Mouse (Mus musculus) midbrain, postnatal 0 days (tissue): ENCODE results near the gene Gm4981. TPM values are rescaled to one million over a fixed set of nuclear protein-coding genes. Genes with fewer than 3 reads are reported as not detected.
"Not testable (repeated sequence)": the region's sequence is repeated elsewhere in the genome, so short reads cannot be mapped to it uniquely, and the experiment has no call there.

Source experiments
- ATAC-seq: fragments of 200-750 bp; cut with Nextera tagmentation; 2 replicates; pipeline ENCODE4 v1.8.0; 2017; ENCODE audit warnings: moderate number of reproducible peaks, mild to moderate bottlenecking, moderate TSS enrichment, moderate library complexity; ENCODE audit not compliant: low FRiP score
- DNase-seq: peaks from one replicate; pipeline ENCODE4 v3.0.0-alpha.2; 2015; ENCODE audit warnings: low spot score
- H3K27ac ChIP-seq: fragments of 300-500 bp; sonication (generic); 2 replicates; pipeline ENCODE4 v1.5.1; 2014; ENCODE audit warnings: low read depth, mild to moderate bottlenecking, low read length, mixed read lengths
- H3K27me3 ChIP-seq: fragments of 300-500 bp; sonication (generic); 2 replicates; pipeline ENCODE4 v1.6.1; 2014; ENCODE audit warnings: low read length, control low read depth, mixed read lengths; ENCODE audit not compliant: insufficient read depth
- H3K36me3 ChIP-seq: fragments of 300-500 bp; sonication (generic); 2 replicates; pipeline ENCODE4 v1.6.1; 2014; ENCODE audit warnings: low read length, control low read depth, mixed read lengths; ENCODE audit not compliant: insufficient read depth
- H3K4me1 ChIP-seq: fragments of 300-500 bp; sonication (generic); 2 replicates; pipeline ENCODE4 v1.6.1; 2014; ENCODE audit warnings: mild to moderate bottlenecking, control low read depth, antibody characterized with exemption, low read length, mixed read lengths; ENCODE audit not compliant: insufficient read depth
- H3K4me2 ChIP-seq: fragments of 300-500 bp; sonication (generic); 2 replicates; pipeline ENCODE4 v1.6.1; 2014; ENCODE audit warnings: low read depth, mild to moderate bottlenecking, low read length, mixed read lengths; ENCODE audit not compliant: poor library complexity, severe bottlenecking
- H3K4me3 ChIP-seq: fragments of 300-500 bp; sonication (generic); 2 replicates; pipeline ENCODE4 v1.5.1; 2014; ENCODE audit warnings: low read depth, mild to moderate bottlenecking, low read length, moderate library complexity
- H3K9ac ChIP-seq: fragments of 300-500 bp; sonication (generic); replicated peaks from 2 replicates; pipeline ENCODE4 v1.6.1; 2014; ENCODE audit warnings: mild to moderate bottlenecking, low read length, moderate library complexity, mixed read lengths; ENCODE audit not compliant: poor library complexity, severe bottlenecking
- H3K9me3 ChIP-seq: fragments of 300-500 bp; sonication (generic); 2 replicates; pipeline ENCODE4 v1.6.1; 2016; ENCODE audit warnings: low read length, control low read depth
- WGBS: fragments of 180-500 bp; shearing (Covaris S2); extraction: QIAGEN DNeasy Blood & Tissue Kit; methylation state at CpG from one replicate; pipeline ENCODE4 v1.1.7; 2014; 5-methylcytosine and 5-hydroxymethylcytosine counted together
- polyA plus RNA-seq: library from polyadenylated mRNA; unstranded; fragments of >200 nt; fragmentation: Nextera tagmentation; extraction: Ambion mirVana; gene quantifications from 2 replicates; pipeline ENCODE4 v1.2.1, GENCODE M21; 2015
- total RNA-seq: library from RNA; depleted of rRNA; stranded (reverse); fragments of >200 nt; gene quantifications from 2 replicates; pipeline ENCODE4 v1.2.3, GENCODE M21; 2014

The Gm4981 gene
- total and polyA plus RNA-seq, 2 experiments from 2014 or later = 0.22 TPM; not detected in 1

- not testable (repeated sequence) for ATAC-seq, DNase-seq, H3K36me3 ChIP-seq, H3K4me2 ChIP-seq, H3K27me3 ChIP-seq, H3K4me3 ChIP-seq, H3K4me1 ChIP-seq, H3K9ac ChIP-seq, H3K27ac ChIP-seq
- WGBS = 56% methylated on average over 3 of the region's 3 CpGs
- H3K9me3 ChIP-seq = peaks cover 15% of the 10 kb centered on the region
These were observed 6.5 kb downstream of the Gm4981 start for GRCm38 (mm10) chr10:58230021-58230420.

- ATAC-seq, H3K9ac ChIP-seq, H3K27ac ChIP-seq, H3K4me2 ChIP-seq, H3K4me3 ChIP-seq, H3K27me3 ChIP-seq, DNase-seq, H3K36me3 ChIP-seq, H3K4me1 ChIP-seq: not testable (repeated sequence)
- WGBS = 87% methylated on average over 2 of the region's 6 CpGs
- H3K9me3 ChIP-seq = peaks cover 15% of the 10 kb centered on the region
These were observed 8.7 kb downstream of the Gm4981 start for GRCm38 (mm10) chr10:58227798-58228197.

GRCm38 (mm10) chr10:58226357-58226756 is 10.1 kb downstream of the Gm4981 start:
- not testable (repeated sequence) for H3K4me1 ChIP-seq, H3K4me3 ChIP-seq, H3K9me3 ChIP-seq, ATAC-seq, H3K4me2 ChIP-seq, H3K36me3 ChIP-seq, H3K27ac ChIP-seq, H3K27me3 ChIP-seq, H3K9ac ChIP-seq
- peak; percentile 28 for DNase-seq
- 81% methylated on average over 4 of the region's 4 CpGs for WGBS

GRCm38 (mm10) chr10:58224827-58225785 is 11.4 kb downstream of the Gm4981 start, which contains the start of gene AW822073:
TSS of gene AW822073 (minus strand) at chr10:58224930.
- not testable (repeated sequence) for H3K4me3 ChIP-seq, H3K27me3 ChIP-seq, H3K27ac ChIP-seq, H3K4me1 ChIP-seq, H3K4me2 ChIP-seq, DNase-seq, H3K9ac ChIP-seq, ATAC-seq, H3K36me3 ChIP-seq, H3K9me3 ChIP-seq
- WGBS = 87% methylated on average over 16 of the region's 18 CpGs

- not testable (repeated sequence) for DNase-seq, H3K9ac ChIP-seq, H3K4me3 ChIP-seq, H3K27me3 ChIP-seq, H3K36me3 ChIP-seq, H3K9me3 ChIP-seq, H3K4me1 ChIP-seq, H3K4me2 ChIP-seq, H3K27ac ChIP-seq, ATAC-seq
- WGBS = 82% methylated on average over 27 of the region's 31 CpGs
These were observed 12.3 kb downstream of the Gm4981 start for GRCm38 (mm10) chr10:58223972-58224805.

GRCm38 (mm10) chr10:58223161-58223560 is 13.3 kb downstream of the Gm4981 start:
- H3K4me3 ChIP-seq, H3K27ac ChIP-seq, ATAC-seq, H3K4me2 ChIP-seq, DNase-seq, H3K27me3 ChIP-seq, H3K36me3 ChIP-seq, H3K9me3 ChIP-seq, H3K9ac ChIP-seq, H3K4me1 ChIP-seq: not testable (repeated sequence)
- 77% methylated on average over 3 of the region's 6 CpGs for WGBS

- ATAC-seq, H3K4me3 ChIP-seq, H3K27me3 ChIP-seq, H3K36me3 ChIP-seq, H3K4me1 ChIP-seq, H3K9ac ChIP-seq, H3K4me2 ChIP-seq, H3K27ac ChIP-seq, DNase-seq, H3K9me3 ChIP-seq: not testable (repeated sequence)
- 80% methylated on average over 2 of the region's 2 CpGs for WGBS
These were observed 14.9 kb downstream of the Gm4981 start for GRCm38 (mm10) chr10:58221571-58221970.
